Mouse (Mus musculus): ENCODE measurements at regions not wholly inside any gene's neighbourhood (a gene's known extent, or its start where the extent isn't known, plus 50 kb on each side); places are given as distances from the start of the nearest gene placed in this dataset.

GRCm38 (mm10) chr15:34016397-34017156, 341.1 kb downstream of the 9430069I07Rik start:
- TF ChIP-seq CTCF (IDR thresholded peaks at IDR 0.05; ENCODE audit: low read depth, low read length), result no peak
- no peak for TF ChIP-seq POLR2A (IDR thresholded peaks at IDR 0.05; ENCODE audit: extremely low read depth, insufficient read depth, low read length)
